Mouse (Mus musculus) erythroblast, embryonic 14.5 days (primary cell): ENCODE measurements around the gene Klhl22. TPM values are rescaled to one million over a fixed set of nuclear protein-coding genes. Genes with fewer than 3 reads are reported as not detected.
"Not testable (repeated sequence)": the region's sequence is repeated elsewhere in the genome, so short reads cannot be mapped to it uniquely, and the experiment has no call there.

Experiments
- H3K27me3 ChIP-seq: 2 replicates; pipeline ENCODE4 v1.6.1; 2012; ENCODE audit warnings: inconsistent platforms; ENCODE audit not compliant: control insufficient read depth
- H3K36me3 ChIP-seq: 2 replicates; pipeline ENCODE4 v1.6.1; 2012; ENCODE audit warnings: mild to moderate bottlenecking, inconsistent platforms; ENCODE audit not compliant: control insufficient read depth
- H3K4me1 ChIP-seq: 2 replicates; pipeline ENCODE4 v1.6.1; 2012; ENCODE audit warnings: inconsistent platforms; ENCODE audit not compliant: control insufficient read depth
- H3K4me3 ChIP-seq: replicated peaks from 2 replicates; pipeline ENCODE3; 2012; ENCODE audit warnings: moderate library complexity, mild to moderate bottlenecking, inconsistent platforms
- H3K9me3 ChIP-seq: 2 replicates; pipeline ENCODE4 v1.6.1; 2012; ENCODE audit warnings: low read length, inconsistent platforms, mixed read lengths; ENCODE audit not compliant: control insufficient read depth
- GATA1 ChIP-seq: IDR thresholded peaks from 2 replicates; pipeline ENCODE4 v1.6.1; 2012; ENCODE audit warnings: low read length, inconsistent platforms, mixed read lengths
- TAL1 ChIP-seq: IDR thresholded peaks from 3 replicates; pipeline ENCODE4 v1.6.1; 2012; ENCODE audit warnings: low read length, inconsistent platforms, mixed read lengths
- polyA plus RNA-seq: library from polyadenylated mRNA; stranded (reverse); fragments of >175 nt; gene quantifications from 2 replicates; pipeline ENCODE4 v1.2.3, GENCODE M21; 2012

The Klhl22 gene
- polyA plus RNA-seq, 1 experiment = 0.22 TPM

DNA sequence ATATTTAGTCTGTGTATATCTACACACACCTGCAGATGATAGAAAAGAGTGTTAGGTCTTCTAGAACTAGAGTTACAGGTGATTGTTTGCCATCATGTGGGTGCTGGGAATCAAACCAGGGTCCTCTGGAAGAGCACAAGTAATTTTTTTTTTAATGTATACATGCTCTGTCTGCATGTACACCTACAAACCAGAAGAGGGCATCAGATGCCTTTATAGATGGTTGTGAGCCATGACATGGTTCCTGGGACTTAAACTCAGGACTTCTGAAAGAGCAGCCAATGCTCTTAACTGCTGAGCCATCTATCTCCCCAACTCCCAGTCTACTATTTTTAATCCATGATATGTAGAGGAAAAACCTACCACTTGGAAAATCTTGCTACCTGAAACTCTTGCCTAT is 29.4 kb upstream of the Klhl22 start:
- H3K4me3 ChIP-seq = no peak overlapping the region
- H3K9me3 ChIP-seq = no peaks in the 10 kb centered on the region
- H3K4me1 ChIP-seq = peaks cover 12% of the 10 kb centered on the region
- TF ChIP-seq TAL1 (no peak), GATA1 (no peak)
- no peaks in the 10 kb centered on the region for H3K36me3 ChIP-seq
- H3K27me3 ChIP-seq = peaks cover 29% of the 10 kb centered on the region

DNA sequence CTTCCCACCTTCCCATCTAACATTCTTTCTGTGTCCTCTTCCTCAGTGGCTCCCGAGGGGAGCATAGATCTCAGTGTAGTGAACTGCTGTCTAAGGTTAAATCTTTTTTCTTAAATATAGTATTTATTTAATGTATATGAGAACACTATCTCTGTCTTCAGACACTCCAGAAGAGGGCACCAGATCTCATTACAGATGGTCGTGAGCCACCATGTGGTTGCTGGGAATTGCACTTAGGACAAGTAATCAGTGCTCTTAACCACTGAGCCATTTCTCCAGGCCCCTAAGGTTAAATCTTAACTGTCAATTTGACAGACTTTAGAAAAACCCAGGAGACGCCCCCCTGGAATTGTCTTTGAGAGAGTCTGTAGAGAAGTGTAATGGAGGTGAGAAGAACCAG is 27.4 kb upstream of the Klhl22 start:
- H3K4me1 ChIP-seq = peaks cover 5% of the 10 kb centered on the region
- H3K36me3 ChIP-seq = no peaks in the 10 kb centered on the region
- no peak overlapping the region for H3K4me3 ChIP-seq
- H3K27me3 ChIP-seq = peaks cover 40% of the 10 kb centered on the region
- no peak for TF ChIP-seq TAL1
- no peak for TF ChIP-seq GATA1
- H3K9me3 ChIP-seq = no peaks in the 10 kb centered on the region

DNA sequence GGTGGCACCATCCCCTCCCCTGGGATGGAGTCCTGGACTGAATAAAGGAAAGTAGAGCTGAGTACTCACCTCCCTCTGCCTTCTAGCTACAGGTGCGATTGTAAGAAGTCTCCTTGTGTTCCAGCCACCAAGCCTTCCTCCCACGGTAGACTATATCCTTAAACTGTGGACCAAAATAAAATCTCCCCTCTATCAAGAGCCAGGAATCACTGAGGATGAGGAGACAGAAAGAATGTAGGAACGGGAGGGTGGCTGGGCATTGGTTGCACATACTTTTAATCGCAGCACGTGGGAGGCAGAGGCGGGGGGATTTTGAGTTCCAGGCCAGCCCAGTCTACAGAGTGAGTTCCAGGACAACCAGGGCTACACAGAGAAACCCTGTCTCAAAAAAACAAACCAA is 27.0 kb upstream of the Klhl22 start:
- Histone ChIP-seq H3K4me3 (no peak overlapping the region), H3K4me1 (peaks cover 3% of the 10 kb centered on the region), H3K27me3 (peaks cover 42% of the 10 kb centered on the region), H3K36me3 (no peaks in the 10 kb centered on the region), H3K9me3 (no peaks in the 10 kb centered on the region)
- TF ChIP-seq TAL1 (no peak), GATA1 (no peak)

DNA sequence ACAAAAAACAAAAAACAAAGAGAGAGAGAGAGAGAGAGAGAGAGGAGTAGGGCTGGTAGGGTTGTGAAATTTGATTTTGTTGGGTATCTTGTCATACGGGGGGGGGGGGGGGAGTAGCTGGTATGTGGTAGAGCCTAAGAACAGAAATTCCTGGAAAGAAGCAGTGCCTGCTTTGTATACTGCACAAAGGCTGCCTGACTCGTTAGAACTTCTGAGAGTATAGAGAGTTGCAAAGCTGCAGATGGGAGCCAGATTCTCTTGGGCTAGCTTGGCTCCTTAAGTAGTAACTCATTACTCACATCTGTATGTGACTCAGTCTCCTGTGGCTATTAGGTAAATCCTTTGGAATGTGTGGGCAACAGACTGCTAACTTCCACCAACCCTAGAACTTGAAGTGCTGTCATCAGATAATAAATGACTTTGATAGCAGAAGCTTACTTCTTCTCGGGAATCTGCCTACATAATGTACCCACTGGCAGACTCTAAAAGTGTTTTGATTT is 26.5 kb upstream of the Klhl22 start, which contains the start of gene Med15:
Gene Med15 (minus strand): TSS at position 51 of the 500 bp plus-strand sequence.
- no peak for TF ChIP-seq GATA1
- no peak for TF ChIP-seq TAL1
- Histone ChIP-seq H3K4me3 (no peak within 1 kb of the TSS), H3K27me3 (peaks cover 44% of the 10 kb centered on the region), H3K9me3 (no peaks in the 10 kb centered on the region), H3K36me3 (no peaks in the 10 kb centered on the region), H3K4me1 (no peaks in the 10 kb centered on the region)

DNA sequence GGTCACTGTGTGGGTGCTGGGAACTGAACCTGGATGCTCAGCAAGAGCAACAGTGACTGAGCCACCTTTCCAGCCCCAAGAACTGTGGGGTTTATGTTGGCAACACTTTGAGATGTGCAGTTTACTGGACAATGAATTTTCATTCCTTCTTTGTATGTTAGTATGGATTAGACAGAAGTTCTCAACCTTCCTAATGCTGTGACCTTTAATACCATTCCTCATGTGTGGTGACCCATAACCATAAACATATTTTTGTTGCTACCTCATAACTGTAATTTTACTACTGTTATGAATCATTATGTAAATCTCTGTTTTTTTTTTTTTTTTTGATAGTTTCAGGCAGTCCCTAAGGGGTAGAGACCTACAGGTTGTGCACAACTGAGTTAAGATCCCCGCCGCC is 25.8 kb upstream of the Klhl22 start:
- Histone ChIP-seq H3K27me3 (peaks cover 44% of the 10 kb centered on the region), H3K4me3 (no peak overlapping the region), H3K36me3 (no peaks in the 10 kb centered on the region), H3K4me1 (no peaks in the 10 kb centered on the region), H3K9me3 (no peaks in the 10 kb centered on the region)
- no peak for TF ChIP-seq GATA1
- TF ChIP-seq TAL1 = no peak

DNA sequence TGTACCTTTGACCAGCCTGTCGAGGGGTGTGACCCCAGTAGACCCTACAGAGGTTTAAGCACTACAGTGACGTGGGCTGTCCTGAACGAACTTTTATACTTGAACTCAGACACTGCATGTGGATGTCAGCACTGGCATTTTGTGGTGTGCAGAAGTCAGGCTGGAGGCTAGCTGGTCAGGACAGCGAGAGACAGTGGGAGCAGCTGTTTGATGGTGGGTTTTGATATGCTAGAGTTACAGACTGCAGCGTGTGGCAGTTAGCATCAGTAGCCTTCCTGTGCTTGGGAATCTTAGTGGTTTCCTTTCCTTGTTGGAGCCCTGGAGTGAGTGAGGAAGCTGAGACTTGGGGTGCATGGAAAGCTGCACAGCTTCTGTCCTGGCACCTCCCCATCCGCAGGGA is 24.5 kb upstream of the Klhl22 start:
- H3K4me3 ChIP-seq, H3K36me3 ChIP-seq, H3K9me3 ChIP-seq, H3K4me1 ChIP-seq: not testable (repeated sequence)
- H3K27me3 ChIP-seq = peaks cover 44% of the 10 kb centered on the region

DNA sequence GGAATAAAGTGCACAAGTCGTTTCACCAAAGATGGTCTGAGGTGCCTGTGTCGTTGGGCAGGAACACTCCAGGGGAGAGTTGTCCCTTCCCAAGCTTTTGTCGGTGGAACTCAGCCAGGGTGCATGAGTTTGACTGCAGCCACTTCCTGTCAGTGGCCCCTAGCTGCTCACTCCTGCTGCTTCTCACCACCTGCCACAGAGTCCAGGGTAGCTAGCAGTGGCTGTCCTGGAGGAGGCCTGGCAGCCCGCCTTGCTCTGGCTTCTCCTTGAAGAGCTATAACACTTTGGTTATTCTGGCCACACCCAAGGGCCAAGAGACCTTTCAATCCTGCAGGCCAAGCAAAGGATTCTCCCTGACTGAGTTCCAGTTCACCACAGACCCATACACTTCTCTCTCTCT is 23.3 kb upstream of the Klhl22 start:
- no peaks in the 10 kb centered on the region for H3K36me3 ChIP-seq
- H3K4me3 ChIP-seq = no peak overlapping the region
- peaks cover 3% of the 10 kb centered on the region for H3K4me1 ChIP-seq
- no peak for TF ChIP-seq TAL1
- TF ChIP-seq GATA1 = no peak
- no peaks in the 10 kb centered on the region for H3K9me3 ChIP-seq
- peaks cover 46% of the 10 kb centered on the region for H3K27me3 ChIP-seq

DNA sequence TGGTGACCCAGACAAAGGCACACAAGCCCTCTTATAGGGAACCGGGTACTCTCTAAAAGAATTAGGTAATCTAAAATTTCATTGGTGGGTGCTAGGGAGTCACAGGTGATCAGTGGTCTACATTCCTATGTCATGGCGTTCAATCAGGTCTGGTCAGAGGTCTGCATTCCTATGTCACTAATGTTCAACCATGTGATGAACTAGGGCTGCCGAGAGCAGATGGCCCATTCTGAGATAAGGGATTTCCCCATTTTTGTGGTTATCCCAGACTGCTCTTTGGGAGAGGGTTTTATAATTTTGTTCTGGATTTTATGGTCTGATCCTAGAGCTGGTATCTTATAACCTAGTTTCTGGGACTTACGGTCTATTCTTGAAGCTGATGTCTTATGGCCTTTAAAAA is 19.3 kb upstream of the Klhl22 start:
- TF ChIP-seq GATA1 (no peak), TAL1 (no peak)
- Histone ChIP-seq H3K9me3 (no peaks in the 10 kb centered on the region), H3K4me1 (peaks cover 3% of the 10 kb centered on the region), H3K4me3 (no peak overlapping the region), H3K36me3 (no peaks in the 10 kb centered on the region), H3K27me3 (peaks cover 17% of the 10 kb centered on the region)

DNA sequence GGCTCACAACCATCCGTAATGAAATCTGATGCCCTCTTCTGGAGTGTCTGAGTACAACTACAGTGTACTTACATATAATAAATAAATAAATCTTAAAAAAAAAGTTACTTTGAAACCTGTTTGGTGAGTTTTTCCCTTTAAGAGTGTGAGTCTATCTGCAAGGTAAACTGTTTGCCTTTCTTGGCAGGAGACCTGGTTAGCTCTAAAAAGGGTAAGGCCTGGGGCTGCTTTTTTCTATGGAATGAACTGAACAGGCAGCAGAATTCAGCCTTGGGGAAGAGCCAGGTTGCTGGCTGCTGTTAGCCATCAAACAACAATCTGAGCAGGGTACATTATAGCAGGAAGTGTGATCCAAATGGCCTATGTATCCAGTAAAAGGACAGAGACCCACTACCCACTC is 16.6 kb upstream of the Klhl22 start:
- H3K9me3 ChIP-seq = peaks cover 4% of the 10 kb centered on the region; the same call in 1 of the 2 replicates
- TF ChIP-seq TAL1 (no peak), GATA1 (no peak)
- no peak overlapping the region for H3K4me3 ChIP-seq
- no peaks in the 10 kb centered on the region for H3K36me3 ChIP-seq
- peaks cover 3% of the 10 kb centered on the region for H3K4me1 ChIP-seq
- H3K27me3 ChIP-seq = peaks cover 5% of the 10 kb centered on the region; the same call in 1 of the 2 replicates

DNA sequence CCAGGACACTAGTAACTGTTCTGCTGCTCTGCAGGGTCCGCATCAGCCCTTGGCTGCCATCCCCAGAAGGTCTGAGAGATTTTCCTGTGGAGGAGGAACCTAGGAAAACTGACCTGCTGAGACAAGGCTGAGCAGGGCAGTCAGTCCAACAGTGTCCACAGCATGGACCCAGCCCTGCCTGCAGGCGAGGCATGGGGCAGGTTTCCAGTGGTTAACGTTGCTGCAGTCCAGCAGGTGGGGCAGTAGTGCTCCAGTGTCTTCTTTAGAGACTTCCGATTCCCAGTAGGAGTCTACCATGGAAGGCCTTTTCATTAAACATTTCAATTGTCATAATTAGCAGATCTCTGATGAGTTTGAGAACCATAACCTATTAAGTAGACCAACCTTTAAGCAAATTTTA is 16.1 kb upstream of the Klhl22 start:
- Histone ChIP-seq H3K27me3 (peaks cover 7% of the 10 kb centered on the region; the same call in 1 of the 2 replicates), H3K9me3 (peaks cover 4% of the 10 kb centered on the region; the same call in 1 of the 2 replicates), H3K4me3 (no peak overlapping the region), H3K36me3 (no peaks in the 10 kb centered on the region), H3K4me1 (peaks cover 3% of the 10 kb centered on the region)
- no peak for TF ChIP-seq TAL1
- TF ChIP-seq GATA1 = no peak
